In the genomic region with DNA sequence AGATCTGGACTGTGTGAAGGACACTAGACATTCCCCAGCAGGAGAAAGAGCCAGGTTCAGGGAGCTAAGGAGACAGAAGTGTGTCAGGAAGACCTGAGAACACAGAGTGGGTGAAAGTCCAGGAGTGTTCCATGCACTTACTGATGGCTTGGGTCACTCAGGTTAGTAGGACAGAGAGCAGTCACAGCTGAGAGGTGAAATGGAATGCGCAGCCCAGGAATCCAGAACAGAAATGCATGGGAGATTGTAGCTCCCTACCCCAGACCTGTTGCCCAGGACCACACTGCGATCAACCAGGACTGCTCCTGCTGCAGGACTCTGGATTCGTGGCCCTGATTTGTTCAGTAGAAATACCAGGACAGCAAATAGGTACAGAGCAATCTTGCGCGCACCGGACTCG, we compare ENCODE assay signal across 30 mouse cellular contexts. TPM values are rescaled to one million over a fixed set of nuclear protein-coding genes. Genes with fewer than 3 reads are reported as not detected.
"Had no signal": no experiment of that assay in that cellular context is flagged by ENCODE, and none has a peak within 500 bp of the region (broad histone marks: within the 10 kb centered on the region; RNA-seq: fewer than 3 reads in every experiment).

No protein-coding gene starts in this region.

- H3K4me1 ChIP-seq: intestine, embryonic 15.5 days; limb, embryonic 10.5 days; limb, embryonic 13.5 days; liver, embryonic 12.5 days; liver, embryonic 15.5 days; lung, embryonic 15.5 days; megakaryocyte, embryonic 14.5 days; midbrain, embryonic 10.5 days; midbrain, embryonic 13.5 days; neural tube, embryonic 13.5 days had no signal

- H3K4me3 ChIP-seq: intestine, embryonic 15.5 days; layer of hippocampus, adult 2 months; limb, embryonic 10.5 days; limb, embryonic 13.5 days; liver, embryonic 12.5 days; liver, embryonic 15.5 days; lung, embryonic 15.5 days; megakaryocyte, embryonic 14.5 days; midbrain, embryonic 10.5 days; midbrain, embryonic 13.5 days; myocyte; neural tube, embryonic 13.5 days had no signal

- DNase-seq: layer of hippocampus, adult 9-11 months; liver; lung, adult 18-20 months; lung, postnatal 10 days; lung, postnatal 36 days; retina, postnatal 1 day; right cerebral cortex, postnatal 25 days; spleen, adult 18-20 months; thymus, adult 18-20 months; thymus, postnatal 36 days had no signal

- H3K27ac ChIP-seq: intestine, embryonic 15.5 days; layer of hippocampus, adult 2 months; limb, embryonic 10.5 days; limb, embryonic 13.5 days; liver, embryonic 12.5 days; liver, embryonic 15.5 days; lung, embryonic 15.5 days; midbrain, embryonic 10.5 days; midbrain, embryonic 13.5 days; neural tube, embryonic 13.5 days; stomach, postnatal 0 days had no signal

- H3K4me2 ChIP-seq: intestine, embryonic 15.5 days; limb, embryonic 13.5 days; liver, embryonic 12.5 days; liver, embryonic 15.5 days; lung, embryonic 15.5 days; midbrain, embryonic 13.5 days; neural tube, embryonic 13.5 days had no signal

- ATAC-seq: intestine, embryonic 15.5 days; liver, embryonic 12.5 days; midbrain, embryonic 13.5 days; midbrain, embryonic 16.5 days had no signal

- H3K27me3 ChIP-seq: intestine, embryonic 15.5 days; limb, embryonic 13.5 days; liver, embryonic 12.5 days; liver, embryonic 15.5 days; lung, embryonic 15.5 days; midbrain, embryonic 13.5 days; neural tube, embryonic 13.5 days had no signal

- H3K9ac ChIP-seq: intestine, embryonic 15.5 days; limb, embryonic 13.5 days; liver, embryonic 12.5 days; liver, embryonic 15.5 days; lung, embryonic 15.5 days; midbrain, embryonic 13.5 days; neural tube, embryonic 13.5 days had no signal

- H3K36me3 ChIP-seq: intestine, embryonic 15.5 days; limb, embryonic 10.5 days; limb, embryonic 13.5 days; liver, embryonic 12.5 days; liver, embryonic 15.5 days; lung, embryonic 15.5 days; midbrain, embryonic 10.5 days; midbrain, embryonic 13.5 days; neural tube, embryonic 13.5 days had no signal

- H3K9me3 ChIP-seq: intestine, embryonic 15.5 days; liver, embryonic 15.5 days; lung, embryonic 15.5 days; neural tube, embryonic 13.5 days had no signal

RNA-seq across cellular contexts. Expression of a gene that starts 29.1 kb away (rescaled TPM):
- total RNA-seq: monocyte, adult 5-6 weeks; neutrophil, adult 5-6 weeks had no signal
- polyA plus RNA-seq: limb, embryonic 10.5 days; liver, embryonic 12.5 days; liver, embryonic 15.5 days; midbrain, embryonic 10.5 days; midbrain, embryonic 13.5 days; midbrain, embryonic 16.5 days; myocyte; stomach, embryonic 14.5 days; stomach, postnatal 0 days had no signal

RNA-seq across cellular contexts. Expression of a gene that starts 47.0 kb away (rescaled TPM):
- total RNA-seq: layer of hippocampus, adult 2 months; left cerebral cortex, adult 18-20 months; left cerebral cortex, postnatal 25 days; monocyte, adult 5-6 weeks; neutrophil, adult 5-6 weeks had no signal
- polyA plus RNA-seq: limb, embryonic 10.5 days; limb, embryonic 13.5 days; lung, embryonic 15.5 days; midbrain, embryonic 10.5 days; midbrain, embryonic 13.5 days; midbrain, embryonic 16.5 days; myocyte; neural tube, embryonic 13.5 days; stomach, embryonic 14.5 days; stomach, postnatal 0 days; urinary bladder, adult 2 months had no signal
